18 mouse cellular contexts compared by ENCODE assay signal in genomic region chr1:132562337-132562795, GRCm38 (mm10). TPM values are rescaled to one million over a fixed set of nuclear protein-coding genes. Genes with fewer than 3 reads are reported as not detected.
DNase-seq lines count a peak whose midpoint lies in the region; ATAC-seq and TF ChIP-seq lines count a peak whose summit lies in the region.
"Had no signal": no experiment of that assay in that cellular context is flagged by ENCODE, and none has a peak within 500 bp of the region (broad histone marks: within the 10 kb centered on the region; RNA-seq: fewer than 3 reads in every experiment).

No protein-coding gene starts in this region.

- H3K27ac ChIP-seq in lung, embryonic 14.5 days (ENCODE audit: low read depth), result no peak overlapping the region
- H3K27ac ChIP-seq in hindbrain, embryonic 14.5 days, result peak overlapping the region; percentile 86
- peak overlapping the region; percentile 63 for H3K27ac ChIP-seq in midbrain, embryonic 16.5 days (ENCODE audit: low read length)
- H3K27ac ChIP-seq in heart, embryonic 12.5 days (ENCODE audit: poor library complexity, severe bottlenecking), result no peak overlapping the region
- H3K27ac ChIP-seq: limb, embryonic 10.5 days had no signal

- no peaks in the 10 kb centered on the region for H3K36me3 ChIP-seq in lung, embryonic 14.5 days (ENCODE audit: insufficient read depth)
- no peaks in the 10 kb centered on the region for H3K36me3 ChIP-seq in hindbrain, embryonic 14.5 days (replicated peaks; ENCODE audit: control insufficient read depth, insufficient read depth)
- no peaks in the 10 kb centered on the region for H3K36me3 ChIP-seq in midbrain, embryonic 16.5 days (ENCODE audit: control insufficient read depth, insufficient read depth, low read length)
- H3K36me3 ChIP-seq in heart, embryonic 12.5 days, result no peaks in the 10 kb centered on the region
- H3K36me3 ChIP-seq: embryonic facial prominence, embryonic 10.5 days; limb, embryonic 10.5 days had no signal

- no peaks in the 10 kb centered on the region for H3K9me3 ChIP-seq in lung, embryonic 14.5 days (ENCODE audit: low read depth, low read length)
- no peaks in the 10 kb centered on the region for H3K9me3 ChIP-seq in hindbrain, embryonic 14.5 days (ENCODE audit: control insufficient read depth, low read length)
- no peaks in the 10 kb centered on the region for H3K9me3 ChIP-seq in midbrain, embryonic 16.5 days (replicated peaks; ENCODE audit: control insufficient read depth, low read length, poor library complexity, severe bottlenecking)
- H3K9me3 ChIP-seq in heart, embryonic 12.5 days (replicated peaks), result no peaks in the 10 kb centered on the region
- H3K9me3 ChIP-seq: embryonic facial prominence, embryonic 10.5 days; limb, embryonic 10.5 days; megakaryocyte, embryonic 14.5 days had no signal

- H3K4me1 ChIP-seq in lung, embryonic 14.5 days (ENCODE audit: insufficient read depth), result peaks cover 16% of the 10 kb centered on the region
- peaks cover 49% of the 10 kb centered on the region for H3K4me1 ChIP-seq in hindbrain, embryonic 14.5 days (replicated peaks; ENCODE audit: control insufficient read depth, insufficient read depth, low read length)
- peaks cover 32% of the 10 kb centered on the region for H3K4me1 ChIP-seq in midbrain, embryonic 16.5 days (ENCODE audit: control insufficient read depth, insufficient read depth, low read length)
- peaks cover 38% of the 10 kb centered on the region for H3K4me1 ChIP-seq in heart, embryonic 12.5 days (replicated peaks)

- no peak for TF ChIP-seq CTCF in lung, embryonic 14.5 days (IDR thresholded peaks at IDR 0.05; ENCODE audit: low read depth)

- no peak overlapping the region for H3K4me3 ChIP-seq in lung, embryonic 14.5 days (ENCODE audit: low read depth, low read length)
- H3K4me3 ChIP-seq in hindbrain, embryonic 14.5 days (replicated peaks; ENCODE audit: low read length), result no peak overlapping the region
- no peak overlapping the region for H3K4me3 ChIP-seq in midbrain, embryonic 16.5 days (ENCODE audit: low read depth, low read length)
- H3K4me3 ChIP-seq in heart, embryonic 12.5 days, result no peak overlapping the region
- H3K4me3 ChIP-seq: embryonic facial prominence, embryonic 10.5 days; limb, embryonic 10.5 days; megakaryocyte, embryonic 14.5 days had no signal

- H3K27me3 ChIP-seq in lung, embryonic 14.5 days (ENCODE audit: insufficient read depth, low read length), result 0 out of 2 replicates have a peak, but pooled peaks cover 9% of the 10 kb centered on the region
- no peaks in the 10 kb centered on the region for H3K27me3 ChIP-seq in hindbrain, embryonic 14.5 days (ENCODE audit: control insufficient read depth, insufficient read depth, low read length)
- H3K27me3 ChIP-seq in midbrain, embryonic 16.5 days (ENCODE audit: control insufficient read depth, insufficient read depth, low read depth, low read length), result no peaks in the 10 kb centered on the region
- peaks cover 37% of the 10 kb centered on the region for H3K27me3 ChIP-seq in heart, embryonic 12.5 days (replicated peaks)

- no peak overlapping the region for H3K4me2 ChIP-seq in lung, embryonic 14.5 days
- no peak overlapping the region for H3K4me2 ChIP-seq in hindbrain, embryonic 14.5 days (replicated peaks)
- no peak overlapping the region for H3K4me2 ChIP-seq in midbrain, embryonic 16.5 days (ENCODE audit: low read length)
- no peak overlapping the region for H3K4me2 ChIP-seq in heart, embryonic 12.5 days

- no peak for ATAC-seq in lung, embryonic 14.5 days (ENCODE audit: insufficient read depth)
- ATAC-seq in hindbrain, embryonic 14.5 days (ENCODE audit: low FRiP score), result peak; percentile 29; the same call in 1 of the 2 replicates
- ATAC-seq in midbrain, embryonic 16.5 days, result peak; percentile 25; the same call in 1 of the 2 replicates
- no peak for ATAC-seq in heart, embryonic 12.5 days (ENCODE audit: insufficient number of reproducible peaks, low FRiP score)
- no peak for ATAC-seq in granulocyte monocyte progenitor cell, adult 5-6 weeks (replicated peaks; ENCODE audit: poor library complexity, severe bottlenecking)

- H3K9ac ChIP-seq in lung, embryonic 14.5 days, result no peak overlapping the region
- no peak overlapping the region for H3K9ac ChIP-seq in hindbrain, embryonic 14.5 days
- no peak overlapping the region for H3K9ac ChIP-seq in midbrain, embryonic 16.5 days (ENCODE audit: low read depth, low read length)
- H3K9ac ChIP-seq in heart, embryonic 12.5 days, result no peak overlapping the region

- peak; percentile 14 for DNase-seq in lung, embryonic 14.5 days
- no peak for DNase-seq in lung, adult 18-20 months
- no peak for DNase-seq in hindbrain, embryonic 14.5 days (ENCODE audit: low spot score)
- no peak for DNase-seq in frontal cortex, postnatal 25 days (ENCODE audit: low spot score in 2 of 2)
- no peak for DNase-seq in left cerebral cortex, postnatal 14 days (ENCODE audit: low spot score in 2 of 2)
- DNase-seq: adrenal gland, postnatal 25 days; gastrocnemius, postnatal 36 days; kidney, adult 2 months; right cerebral cortex, postnatal 4 days; thymus, postnatal 14 days had no signal

- intact Hi-C loops in left cerebral cortex, postnatal 14 days (cut with DNase I), result no loop called here

- WGBS in lung, embryonic 14.5 days, result 27% methylated on average over 10 of the region's 10 CpGs
- 4% methylated on average over 10 of the region's 10 CpGs for WGBS in hindbrain, embryonic 14.5 days
- WGBS in midbrain, embryonic 16.5 days, result 7% methylated on average over 10 of the region's 10 CpGs
- 45% methylated on average over 10 of the region's 10 CpGs for WGBS in heart, embryonic 12.5 days

RNA-seq across cellular contexts. Expression of gene Cntn2, which starts 19.3 kb away (rescaled TPM):
- polyA plus RNA-seq in lung, embryonic 14.5 days (2014; fragmentation: Nextera tagmentation; extraction: Ambion mirVana), result 0.65 and 0.72 TPM in 2 replicates
- polyA plus RNA-seq in hindbrain, embryonic 14.5 days (2014; fragmentation: Nextera tagmentation; extraction: Ambion mirVana), result 26.1 and 28.1 TPM in 2 replicates
- 28.2 and 34.6 TPM in 2 replicates for polyA plus RNA-seq in midbrain, embryonic 16.5 days (2015; fragmentation: Nextera tagmentation; extraction: Ambion mirVana)
- 0.18 and 0.20 TPM in 2 replicates for polyA plus RNA-seq in heart, embryonic 12.5 days (2016; fragmentation: Nextera tagmentation; extraction: Ambion mirVana)
- not detected in 2 replicates for total RNA-seq in granulocyte monocyte progenitor cell, adult 5-6 weeks (2014; fragmentation: Nextera tagmentation)
- not detected in 2 replicates for total RNA-seq in granulocyte monocyte progenitor cell, adult 5-6 weeks (2017)
- 10 to 100 TPM; 53.2 to 58.8 TPM for total RNA-seq in left cerebral cortex, postnatal 14 days (2021)
- total RNA-seq: adrenal gland, postnatal 25 days; gastrocnemius, postnatal 36 days; MEL had no signal
- polyA plus RNA-seq: C2C12 had no signal

RNA-seq across cellular contexts. Expression of gene Tmem81, which starts 56.3 kb away (rescaled TPM):
- polyA plus RNA-seq in lung, embryonic 14.5 days (2014; fragmentation: Nextera tagmentation; extraction: Ambion mirVana), result 1.3 and 2.7 TPM in 2 replicates
- polyA plus RNA-seq in hindbrain, embryonic 14.5 days (2014; fragmentation: Nextera tagmentation; extraction: Ambion mirVana), result 0.57 and 1.3 TPM in 2 replicates
- 0.81 and 1.3 TPM in 2 replicates for polyA plus RNA-seq in midbrain, embryonic 16.5 days (2015; fragmentation: Nextera tagmentation; extraction: Ambion mirVana)
- 1.3 TPM in 2 replicates for polyA plus RNA-seq in heart, embryonic 12.5 days (2016; fragmentation: Nextera tagmentation; extraction: Ambion mirVana)
- 3.6 and 10.0 TPM in 2 replicates for total RNA-seq in granulocyte monocyte progenitor cell, adult 5-6 weeks (2014; fragmentation: Nextera tagmentation)
- total RNA-seq in granulocyte monocyte progenitor cell, adult 5-6 weeks (2017), result 1.8 and 5.1 TPM in 2 replicates
- total RNA-seq in left cerebral cortex, postnatal 14 days (2021), result 1 to 10 TPM; 2.3 to 2.7 TPM

Comparison
In these comparisons a context has a peak if more than half of its experiments do, and no peak if none do; other contexts are left out.
1. ATAC-seq: peak in hindbrain, embryonic 14.5 days (single experiment) and midbrain, embryonic 16.5 days (single experiment); none in lung, embryonic 14.5 days (single experiment), heart, embryonic 12.5 days (single experiment) and granulocyte monocyte progenitor cell, adult 5-6 weeks (single experiment).
2. H3K27ac ChIP-seq: peak in hindbrain, embryonic 14.5 days (single experiment) and midbrain, embryonic 16.5 days (single experiment); none in lung, embryonic 14.5 days (single experiment) and heart, embryonic 12.5 days (single experiment).
3. RNA of gene Cntn2, which starts 19.3 kb away (polyA plus RNA-seq): 28.2 to 34.6 TPM in midbrain, embryonic 16.5 days and 26.1 to 28.1 TPM in hindbrain, embryonic 14.5 days; 0.65 to 0.72 TPM in lung, embryonic 14.5 days and 0.18 to 0.20 TPM in heart, embryonic 12.5 days; every median in the first group is over 10 times any median in the second.